27 mouse cellular contexts compared by ENCODE assay signal in genomic region chr16:49193986-49194385, GRCm38 (mm10).
"Had no signal": no experiment of that assay in that cellular context is flagged by ENCODE, and none has a peak within 500 bp of the region (broad histone marks: within the 10 kb centered on the region; RNA-seq: fewer than 3 reads in every experiment).

No protein-coding gene starts in this region.

- DNase-seq: gastrocnemius, adult 2 months; gastrocnemius, postnatal 10 days; gastrocnemius, postnatal 25 days; heart, adult 18-20 months; heart, postnatal 10 days; heart, postnatal 4 days; kidney, adult 18-20 months; kidney, adult 8-10 months; kidney, postnatal 10 days; kidney, postnatal 25 days; kidney, postnatal 4 days; liver; liver, embryonic 13.5 days had no signal

- ATAC-seq: hindbrain, embryonic 16.5 days; inflammation-experienced regulatory T-cells, adult 6 months; intestine, embryonic 15.5 days; intestine, postnatal 0 days had no signal

- H3K27me3 ChIP-seq: heart, embryonic 12.5 days; hindbrain, embryonic 12.5 days; intestine, embryonic 15.5 days; limb, embryonic 12.5 days; liver, embryonic 13.5 days had no signal

- H3K36me3 ChIP-seq: heart, embryonic 10.5 days; heart, embryonic 12.5 days; hindbrain, embryonic 10.5 days; hindbrain, embryonic 12.5 days; intestine, embryonic 15.5 days; limb, embryonic 10.5 days; limb, embryonic 12.5 days; liver, embryonic 13.5 days had no signal

- H3K4me2 ChIP-seq: heart, embryonic 12.5 days; hindbrain, embryonic 12.5 days; hindbrain, embryonic 14.5 days; intestine, embryonic 15.5 days; limb, embryonic 12.5 days; liver, embryonic 11.5 days; liver, embryonic 13.5 days had no signal

- H3K4me3 ChIP-seq: gastrocnemius, adult 2 months; heart, embryonic 10.5 days; heart, embryonic 12.5 days; hindbrain, embryonic 10.5 days; hindbrain, embryonic 12.5 days; intestine, embryonic 15.5 days; layer of hippocampus, adult 2 months; left cerebral cortex, adult 2 months; limb, embryonic 10.5 days; limb, embryonic 12.5 days; liver, embryonic 13.5 days had no signal

- H3K9ac ChIP-seq: heart, embryonic 12.5 days; hindbrain, embryonic 12.5 days; hindbrain, embryonic 14.5 days; intestine, embryonic 15.5 days; limb, embryonic 12.5 days; liver, embryonic 13.5 days had no signal

- H3K27ac ChIP-seq: gastrocnemius, adult 2 months; heart, embryonic 10.5 days; hindbrain, embryonic 10.5 days; hindbrain, embryonic 12.5 days; hindbrain, embryonic 14.5 days; intestine, embryonic 15.5 days; layer of hippocampus, adult 2 months; left cerebral cortex, adult 2 months; limb, embryonic 10.5 days; limb, embryonic 12.5 days; liver, embryonic 13.5 days had no signal

- H3K9me3 ChIP-seq: heart, embryonic 10.5 days; heart, embryonic 12.5 days; hindbrain, embryonic 10.5 days; hindbrain, embryonic 12.5 days; intestine, embryonic 15.5 days; limb, embryonic 10.5 days; limb, embryonic 12.5 days; liver, embryonic 13.5 days had no signal

- H3K4me1 ChIP-seq: heart, embryonic 10.5 days; heart, embryonic 12.5 days; hindbrain, embryonic 10.5 days; hindbrain, embryonic 12.5 days; intestine, embryonic 15.5 days; limb, embryonic 10.5 days; liver, embryonic 13.5 days had no signal
